In genomic region chr8:95703461-95704260, GRCm38 (mm10) we compare ENCODE assay signal across 8 mouse cellular contexts. TPM values are rescaled to one million over a fixed set of nuclear protein-coding genes. Genes with fewer than 3 reads are reported as not detected.
DNase-seq lines count a peak whose midpoint lies in the region; ATAC-seq lines count a peak whose summit lies in the region.

No protein-coding gene starts in this region.

- no peaks in the 10 kb centered on the region for H3K9me3 ChIP-seq in lung, embryonic 15.5 days
- no peaks in the 10 kb centered on the region for H3K9me3 ChIP-seq in heart, embryonic 11.5 days (replicated peaks; ENCODE audit: control insufficient read depth, low read length)

- peaks cover 5% of the 10 kb centered on the region; the same call in 1 of the 2 replicates for H3K27me3 ChIP-seq in lung, embryonic 15.5 days
- peaks cover 6% of the 10 kb centered on the region; the same call in 1 of the 2 replicates for H3K27me3 ChIP-seq in heart, embryonic 11.5 days (ENCODE audit: control insufficient read depth, insufficient read depth, low read length)

- H3K9ac ChIP-seq in lung, embryonic 15.5 days = peak overlapping the region; percentile 53
- peak overlapping the region; percentile 81 for H3K9ac ChIP-seq in heart, embryonic 11.5 days (ENCODE audit: low read depth, low read length)

- H3K4me2 ChIP-seq in lung, embryonic 15.5 days = peak overlapping the region; percentile 100
- H3K4me2 ChIP-seq in heart, embryonic 11.5 days = peak overlapping the region; percentile 86

- H3K27ac ChIP-seq in lung, embryonic 15.5 days = peak overlapping the region; percentile 55
- H3K27ac ChIP-seq in heart, embryonic 11.5 days (ENCODE audit: low read depth, low read length) = peak overlapping the region; percentile 82

- DNase-seq in lung, adult 18-20 months = no peak
- DNase-seq in cerebellum, postnatal 36 days = peak; percentile 87 to 92
- DNase-seq in layer of hippocampus, adult 9-11 months = peak; percentile 87
- peak; percentile 21 for DNase-seq in lung, postnatal 14 days
- DNase-seq in right cerebral cortex, postnatal 36 days (ENCODE audit: low spot score in 2 of 2) = peak; percentile 82 to 83
- no peak for DNase-seq in c-Kit-positive CD71-positive TER-119-positive erythroid progenitor cells, embryonic 14.5 days (ENCODE audit: low spot score)

- peak overlapping the region; percentile 61 for H3K4me3 ChIP-seq in lung, embryonic 15.5 days
- peak overlapping the region; percentile 76 for H3K4me3 ChIP-seq in heart, embryonic 11.5 days (ENCODE audit: low read depth, low read length)

- H3K4me1 ChIP-seq in lung, embryonic 15.5 days = peaks cover 18% of the 10 kb centered on the region
- H3K4me1 ChIP-seq in heart, embryonic 11.5 days (ENCODE audit: control insufficient read depth, insufficient read depth, low read length) = peaks cover 14% of the 10 kb centered on the region

- ATAC-seq in lung, embryonic 15.5 days (ENCODE audit: borderline replicate concordance, extremely low read depth, low FRiP score, low TSS enrichment) = 0 out of 2 replicates have a peak, but pooled peaks have one; percentile 11
- ATAC-seq in heart, embryonic 11.5 days (replicated peaks; ENCODE audit: insufficient number of reproducible peaks, low FRiP score, low TSS enrichment) = peak; percentile 24

- 3% methylated on average over 15 of the region's 15 CpGs for WGBS in lung, embryonic 15.5 days
- 3% methylated on average over 15 of the region's 15 CpGs for whole genome bisulfite sequencing in heart, embryonic 11.5 days (ENCODE audit: insufficient replicate concordance)

- H3K36me3 ChIP-seq in lung, embryonic 15.5 days = no peaks in the 10 kb centered on the region
- H3K36me3 ChIP-seq in heart, embryonic 11.5 days (ENCODE audit: control insufficient read depth, insufficient read depth, low read length) = peaks cover 18% of the 10 kb centered on the region; the same call in 1 of the 2 replicates

RNA-seq across cellular contexts. Expression of gene Setd6, which starts 12.0 kb away (rescaled TPM):
- polyA plus RNA-seq in lung, embryonic 15.5 days (2015; fragmentation: Nextera tagmentation; extraction: Ambion mirVana) = 17.3 and 18.3 TPM in 2 replicates
- polyA plus RNA-seq in heart, embryonic 11.5 days (2014; fragmentation: Nextera tagmentation; extraction: Ambion mirVana) = 18.6 and 20.9 TPM in 2 replicates

RNA-seq across cellular contexts. Expression of gene Ndrg4, which starts 26.9 kb away (rescaled TPM):
- polyA plus RNA-seq in lung, embryonic 15.5 days (2015; fragmentation: Nextera tagmentation; extraction: Ambion mirVana) = 18.5 and 20.4 TPM in 2 replicates
- polyA plus RNA-seq in heart, embryonic 11.5 days (2014; fragmentation: Nextera tagmentation; extraction: Ambion mirVana) = 225 and 286 TPM in 2 replicates

Comparison
In these comparisons a context has a peak if more than half of its experiments do, and no peak if none do; other contexts are left out.
1. DNase-seq: peak in cerebellum, postnatal 36 days (2 of 2), layer of hippocampus, adult 9-11 months (single experiment), lung, postnatal 14 days (single experiment) and right cerebral cortex, postnatal 36 days (2 of 2); none in lung, adult 18-20 months (0 of 2) and c-Kit-positive CD71-positive TER-119-positive erythroid progenitor cells, embryonic 14.5 days (single experiment).
2. RNA of gene Ndrg4, which starts 26.9 kb away (polyA plus RNA-seq): 225 to 286 TPM in heart, embryonic 11.5 days; 18.5 to 20.4 TPM in lung, embryonic 15.5 days; every median in the first group is over 10 times any median in the second.